8 mouse cellular contexts compared by ENCODE assay signal in the genomic region with DNA sequence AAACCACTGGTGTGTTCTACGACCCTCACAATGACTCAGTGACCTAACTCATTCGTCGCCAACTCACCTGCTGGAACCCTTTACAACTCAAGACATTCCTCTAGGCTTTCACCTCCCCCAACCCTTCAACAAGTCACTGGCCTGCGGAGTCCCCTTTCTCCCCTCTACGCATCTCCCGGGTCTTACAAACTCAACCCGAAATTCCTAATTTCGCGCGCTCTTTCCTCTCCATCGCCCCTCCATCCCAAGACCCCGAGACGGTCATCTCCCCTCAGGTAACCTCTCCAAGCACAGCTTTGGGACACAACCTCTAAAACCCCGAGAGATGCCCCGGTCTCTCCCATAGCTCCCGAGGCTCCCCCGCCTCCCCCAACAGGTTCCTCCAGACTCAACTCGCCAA.
DNase-seq lines count a peak whose midpoint lies in the region; ATAC-seq and TF ChIP-seq lines count a peak whose summit lies in the region.

No protein-coding gene starts in this region.

- no peak for DNase-seq in kidney, postnatal 36 days
- peak; percentile 45 for DNase-seq in R1 (ENCODE audit: low read depth, low spot score)
- no peak for DNase-seq in heart, postnatal 0 days (ENCODE audit: low spot score)
- no peak for DNase-seq in right cerebral cortex, postnatal 14 days
- no peak for DNase-seq in adrenal gland, adult (ENCODE audit: inconsistent age in 2 of 2, low spot score in 1 of 2)
- DNase-seq in adrenal gland, postnatal 4 days (ENCODE audit: low spot score in 2 of 2), result no peak

- H3K4me2 ChIP-seq in kidney, embryonic 16.5 days (replicated peaks; ENCODE audit: low read depth, low read length), result peak overlapping the region; percentile 73
- peak overlapping the region; percentile 85 for H3K4me2 ChIP-seq in heart, postnatal 0 days (ENCODE audit: low read depth, low read length)
- H3K4me2 ChIP-seq in midbrain, embryonic 12.5 days (replicated peaks), result peak overlapping the region; percentile 76

- peak; percentile 32 for ATAC-seq in kidney, embryonic 16.5 days (ENCODE audit: low FRiP score, low TSS enrichment)
- ATAC-seq in heart, postnatal 0 days (ENCODE audit: insufficient read depth, low read depth), result no peak
- peak; percentile 1; the same call in 1 of the 2 replicates for ATAC-seq in midbrain, embryonic 12.5 days (ENCODE audit: low FRiP score, low read depth)

- H3K27ac ChIP-seq in kidney, embryonic 16.5 days (ENCODE audit: low read length), result peak overlapping the region; percentile 85
- peak overlapping the region; percentile 89 for H3K27ac ChIP-seq in heart, postnatal 0 days (ENCODE audit: low read depth)
- H3K27ac ChIP-seq in midbrain, embryonic 12.5 days (replicated peaks), result peak overlapping the region; percentile 97

- no peaks in the 10 kb centered on the region for H3K27me3 ChIP-seq in kidney, embryonic 16.5 days (ENCODE audit: insufficient read depth, low read length)
- no peaks in the 10 kb centered on the region for H3K27me3 ChIP-seq in heart, postnatal 0 days (ENCODE audit: control insufficient read depth, insufficient read depth, low read length)
- no peaks in the 10 kb centered on the region for H3K27me3 ChIP-seq in midbrain, embryonic 12.5 days

- peaks cover 23% of the 10 kb centered on the region for H3K4me1 ChIP-seq in kidney, embryonic 16.5 days (ENCODE audit: insufficient read depth, low read length)
- H3K4me1 ChIP-seq in heart, postnatal 0 days (ENCODE audit: control insufficient read depth, insufficient read depth), result peaks cover 26% of the 10 kb centered on the region
- peaks cover 38% of the 10 kb centered on the region for H3K4me1 ChIP-seq in midbrain, embryonic 12.5 days

- peak overlapping the region; percentile 79 for H3K4me3 ChIP-seq in kidney, embryonic 16.5 days (ENCODE audit: low read length)
- peak overlapping the region; percentile 98 for H3K4me3 ChIP-seq in heart, postnatal 0 days (ENCODE audit: low read depth, low read length)
- peak overlapping the region; percentile 93 for H3K4me3 ChIP-seq in midbrain, embryonic 12.5 days

- TF ChIP-seq CTCF in heart, postnatal 0 days (IDR thresholded peaks at IDR 0.05; ENCODE audit: low read depth), result no peak

- peak overlapping the region; percentile 93 for H3K9ac ChIP-seq in kidney, embryonic 16.5 days (replicated peaks; ENCODE audit: low read length)
- H3K9ac ChIP-seq in heart, postnatal 0 days (replicated peaks; ENCODE audit: low read depth, low read length), result peak overlapping the region; percentile 94
- peak overlapping the region; percentile 89 for H3K9ac ChIP-seq in midbrain, embryonic 12.5 days (replicated peaks)

- under 1% methylated on average over 17 of the region's 18 CpGs for WGBS in kidney, embryonic 16.5 days
- 2% methylated on average over 18 of the region's 18 CpGs for WGBS in heart, postnatal 0 days
- WGBS in midbrain, embryonic 12.5 days, result under 1% methylated on average over 18 of the region's 18 CpGs

- H3K36me3 ChIP-seq in kidney, embryonic 16.5 days (ENCODE audit: insufficient read depth, low read length), result peaks cover 13% of the 10 kb centered on the region
- peaks cover 16% of the 10 kb centered on the region for H3K36me3 ChIP-seq in heart, postnatal 0 days (replicated peaks; ENCODE audit: control insufficient read depth, insufficient read depth, low read length)
- peaks cover 13% of the 10 kb centered on the region for H3K36me3 ChIP-seq in midbrain, embryonic 12.5 days

- no peaks in the 10 kb centered on the region for H3K9me3 ChIP-seq in kidney, embryonic 16.5 days (ENCODE audit: low read length)
- H3K9me3 ChIP-seq in heart, postnatal 0 days (replicated peaks; ENCODE audit: control insufficient read depth, low read length), result no peaks in the 10 kb centered on the region
- H3K9me3 ChIP-seq in midbrain, embryonic 12.5 days, result no peaks in the 10 kb centered on the region

- TF ChIP-seq EP300 in heart, postnatal 0 days (IDR thresholded peaks at IDR 0.05; ENCODE audit: low read depth), result no peak
